Mouse (Mus musculus) G1E (cell line): ENCODE measurements around the gene Btd. TPM values are rescaled to one million over a fixed set of nuclear protein-coding genes. Genes with fewer than 3 reads are reported as not detected.

Source experiments
- ATAC-seq: 2 replicates; pipeline ENCODE4 v1.8.0; 2016; ENCODE audit warnings: mild to moderate bottlenecking; ENCODE audit not compliant: insufficient number of reproducible peaks, poor library complexity, low FRiP score, severe bottlenecking; ENCODE audit errors: extremely low read depth
- DNase-seq: peaks from one replicate; pipeline ENCODE4 v3.0.0; 2012; ENCODE audit warnings: low spot score
- H3K27me3 ChIP-seq: 2 replicates; pipeline ENCODE4 v1.6.1; 2012; ENCODE audit warnings: mild to moderate bottlenecking, low read length, inconsistent platforms; ENCODE audit not compliant: insufficient read depth
- H3K36me3 ChIP-seq: replicated peaks from 2 replicates; pipeline ENCODE3; 2012; ENCODE audit warnings: mild to moderate bottlenecking, inconsistent platforms
- H3K4me1 ChIP-seq: 2 replicates; pipeline ENCODE4 v1.6.1; 2012; ENCODE audit warnings: low read depth, low read length, inconsistent platforms, mixed read lengths; ENCODE audit not compliant: insufficient read depth
- H3K4me3 ChIP-seq: 2 replicates; pipeline ENCODE4 v1.5.1; 2012; ENCODE audit warnings: low read depth, mild to moderate bottlenecking, inconsistent platforms, low read length, moderate library complexity, mixed read lengths
- H3K9me3 ChIP-seq: replicated peaks from 2 replicates; pipeline ENCODE4 v1.6.1; 2012; ENCODE audit warnings: inconsistent platforms
- CTCF ChIP-seq: IDR thresholded peaks from 2 replicates; pipeline ENCODE4 v1.5.1; 2012; ENCODE audit warnings: low read depth, low read length, inconsistent platforms, mixed read lengths
- GATA1 ChIP-seq: IDR thresholded peaks from 2 replicates; pipeline ENCODE4 v1.6.1; 2012; ENCODE audit warnings: borderline replicate concordance, low read length, inconsistent platforms, mixed read lengths
- GATA2 ChIP-seq: IDR thresholded peaks from 2 replicates; pipeline ENCODE4 v1.6.1; 2012; ENCODE audit warnings: low read depth, low read length, inconsistent platforms, borderline replicate concordance
- POLR2AphosphoS5 ChIP-seq: IDR thresholded peaks from 2 replicates; pipeline ENCODE4 v1.6.1; 2012; ENCODE audit warnings: low read depth, low read length, inconsistent platforms; ENCODE audit not compliant: insufficient replicate concordance
- TAL1 ChIP-seq: conservative IDR thresholded peaks from 2 replicates; pipeline ENCODE4 v1.6.1; 2012; ENCODE audit warnings: low read depth, low read length, inconsistent platforms, mixed read lengths
- polyA plus RNA-seq: library from polyadenylated mRNA; stranded (reverse); fragments of >175 nt; gene quantifications from 2 replicates; pipeline ENCODE4 v1.2.3, GENCODE M21; 2012
- total RNA-seq, 2 experiments: library from RNA; stranded (forward) in 1 of 2; stranded (reverse) in 1 of 2; fragments of 200-1000 nt in 1 of 2; fragments of >200 nt in 1 of 2; fragmentation: Nextera tagmentation in 1 of 2; gene quantifications; 2 replicates each; pipeline ENCODE4 v1.2.3; 2014 to 2017

Gene Btd
- total and polyA plus RNA-seq, 3 experiments: 4.2 to 17.1 (median 14.7) TPM

DNA sequence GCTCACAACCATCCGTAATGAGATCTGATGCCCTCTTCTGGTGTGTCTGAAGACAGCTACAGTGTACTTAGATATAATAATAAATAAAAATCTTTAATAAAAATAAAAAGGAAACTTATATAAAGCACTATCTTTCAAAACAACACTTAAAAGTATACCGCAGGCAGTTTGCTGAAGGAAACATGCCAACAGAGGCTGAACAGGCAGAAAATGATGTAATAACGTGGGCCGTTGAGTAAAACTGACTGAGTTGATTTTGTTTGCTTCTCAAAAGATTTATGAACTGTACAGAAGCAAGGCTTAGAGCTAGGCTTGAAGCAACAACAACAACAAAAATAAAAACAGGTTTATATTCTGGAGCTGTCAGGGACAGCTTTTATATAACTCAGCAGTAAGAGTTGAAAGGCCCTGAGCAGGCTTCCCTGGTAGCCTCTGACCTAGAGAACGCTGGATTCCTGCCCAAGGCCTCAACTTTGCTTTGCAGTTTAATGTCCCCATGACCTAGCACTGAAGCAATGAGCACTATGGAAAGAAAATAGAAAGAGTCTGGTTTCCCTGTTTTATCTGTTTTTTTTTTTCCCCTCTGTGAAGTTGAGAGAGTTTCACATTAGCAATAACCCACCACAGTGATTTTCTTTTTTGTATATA lies 3.5 kb downstream of the Btd start:
- DNase-seq: no peak
- TF ChIP-seq GATA1 (no peak), POLR2AphosphoS5 (no peak)

DNA sequence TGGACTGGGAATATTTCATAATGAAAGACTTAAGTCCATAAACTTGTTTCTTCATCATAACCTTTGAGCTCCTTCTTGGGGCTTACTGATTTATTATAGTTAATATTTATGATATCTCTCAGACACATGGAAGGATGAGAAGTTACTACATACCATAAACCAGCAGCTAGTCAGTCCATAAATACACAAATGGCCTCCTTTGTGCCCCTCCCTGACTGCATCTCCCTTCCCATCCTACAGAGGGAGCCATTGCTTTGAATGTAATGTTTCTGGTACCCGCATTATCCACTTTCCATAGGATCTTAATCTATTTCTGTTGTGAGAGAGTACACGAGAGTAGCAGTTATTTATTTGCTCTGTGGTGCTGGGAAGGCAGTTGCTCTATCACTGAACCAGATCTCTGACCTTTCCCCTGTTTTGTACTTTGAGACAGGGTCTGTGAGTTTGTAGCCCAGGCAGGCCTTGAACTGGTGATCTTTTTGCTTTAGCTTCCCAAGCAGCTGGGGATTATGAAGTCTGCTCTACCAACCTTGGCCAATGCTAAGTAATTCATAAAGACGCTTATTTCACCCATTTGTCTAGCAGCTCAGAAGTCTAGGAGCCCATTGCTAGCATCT lies 4.2 kb downstream of the Btd start:
- Histone ChIP-seq H3K27me3 (no peaks in the 10 kb centered on the region), H3K4me1 (peaks cover 27% of the 10 kb centered on the region), H3K36me3 (peaks cover 6% of the 10 kb centered on the region), H3K9me3 (no peaks in the 10 kb centered on the region), H3K4me3 (no peak overlapping the region)
- no peak for DNase-seq
- TF ChIP-seq POLR2AphosphoS5 (no peak), CTCF (peak; percentile 29; the same call in 1 of the 2 replicates)
- no peak for ATAC-seq

More for the DNA sequence above, 3.5 kb downstream of the Btd start:
- ATAC-seq: no peak
- Histone ChIP-seq H3K4me3 (no peak overlapping the region), H3K27me3 (no peaks in the 10 kb centered on the region), H3K4me1 (peaks cover 31% of the 10 kb centered on the region), H3K36me3 (peaks cover 6% of the 10 kb centered on the region), H3K9me3 (no peaks in the 10 kb centered on the region)

DNA sequence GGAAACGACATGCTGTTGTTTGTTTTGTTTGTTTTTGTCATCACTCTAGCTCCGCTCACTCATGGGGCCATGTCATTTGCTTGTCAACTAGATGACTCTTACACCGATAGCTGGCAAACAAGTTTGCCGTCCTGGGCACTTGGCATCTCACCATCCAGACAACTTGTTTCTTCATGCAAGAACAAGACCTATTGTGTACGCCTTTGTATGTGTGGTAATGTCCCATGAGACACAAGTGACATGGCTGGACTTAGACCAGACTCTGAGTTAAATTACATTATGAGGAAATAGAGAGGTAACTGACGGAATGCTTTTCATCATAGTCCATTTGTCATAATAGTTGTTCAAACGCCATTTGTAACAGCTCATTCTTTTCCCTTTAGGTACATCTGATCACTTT lies 5.1 kb downstream of the Btd start:
- H3K9me3 ChIP-seq: peaks cover 4% of the 10 kb centered on the region
- no peak overlapping the region for H3K4me3 ChIP-seq
- DNase-seq: no peak
- TF ChIP-seq CTCF: no peak
- TF ChIP-seq POLR2AphosphoS5: no peak
- no peak for TF ChIP-seq GATA1
- no peak for TF ChIP-seq GATA2
- peaks cover 7% of the 10 kb centered on the region for H3K36me3 ChIP-seq
- no peak for ATAC-seq
- H3K27me3 ChIP-seq: no peaks in the 10 kb centered on the region
- peaks cover 20% of the 10 kb centered on the region for H3K4me1 ChIP-seq

DNA sequence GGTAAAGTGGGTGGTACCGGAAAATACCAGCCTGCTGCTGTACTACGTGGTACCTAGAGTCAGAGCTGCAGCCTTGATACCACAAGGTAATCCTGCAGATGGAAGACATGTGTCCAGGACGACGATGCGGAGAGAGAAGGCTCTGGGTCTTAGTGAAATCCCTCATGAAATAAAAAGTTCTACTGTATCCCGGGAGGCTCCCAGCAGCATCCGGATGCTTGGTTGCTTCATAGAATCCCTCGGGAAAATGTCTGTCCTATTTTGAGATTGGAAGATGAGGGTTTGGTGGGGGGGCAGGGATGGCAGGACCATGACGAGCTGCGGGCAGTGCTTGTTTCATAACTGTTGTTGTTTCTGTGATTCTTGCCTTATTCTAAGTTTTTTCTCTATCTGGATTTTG lies 7.2 kb downstream of the Btd start:
- no peaks in the 10 kb centered on the region for H3K27me3 ChIP-seq
- peaks cover 10% of the 10 kb centered on the region for H3K9me3 ChIP-seq
- ATAC-seq (no peak), DNase-seq (no peak)
- H3K36me3 ChIP-seq: peaks cover 18% of the 10 kb centered on the region
- peaks cover 20% of the 10 kb centered on the region for H3K4me1 ChIP-seq
- TF ChIP-seq POLR2AphosphoS5: no peak
- no peak for TF ChIP-seq GATA2
- no peak for TF ChIP-seq CTCF
- no peak for TF ChIP-seq GATA1
- no peak for TF ChIP-seq TAL1
- no peak overlapping the region for H3K4me3 ChIP-seq

DNA sequence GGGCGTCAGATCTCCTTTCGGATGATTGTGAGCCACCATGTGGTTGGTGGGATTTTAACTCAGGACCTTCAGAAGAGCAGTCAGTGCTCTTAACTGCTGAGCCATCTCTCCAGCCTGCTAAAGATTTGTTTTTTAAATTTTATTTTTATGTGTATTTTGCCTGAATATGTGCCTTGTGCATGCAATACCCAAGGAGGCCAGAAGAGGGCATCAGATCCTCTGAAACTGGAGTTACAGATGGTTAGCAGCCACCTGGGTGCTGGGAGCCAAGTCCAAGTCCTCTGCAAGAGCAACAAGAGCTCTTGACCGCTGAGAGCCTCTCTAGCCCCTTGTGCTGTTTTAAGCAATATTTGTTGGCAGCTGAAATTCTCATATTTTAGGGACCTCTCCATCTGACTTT lies 9.5 kb downstream of the Btd start:
- peaks cover 24% of the 10 kb centered on the region for H3K36me3 ChIP-seq
- TF ChIP-seq GATA1 (no peak), TAL1 (no peak), POLR2AphosphoS5 (no peak), GATA2 (no peak)
- no peaks in the 10 kb centered on the region for H3K27me3 ChIP-seq
- peaks cover 36% of the 10 kb centered on the region for H3K4me1 ChIP-seq
- ATAC-seq: no peak
- DNase-seq: no peak
- peaks cover 20% of the 10 kb centered on the region for H3K9me3 ChIP-seq
- no peak overlapping the region for H3K4me3 ChIP-seq

DNA sequence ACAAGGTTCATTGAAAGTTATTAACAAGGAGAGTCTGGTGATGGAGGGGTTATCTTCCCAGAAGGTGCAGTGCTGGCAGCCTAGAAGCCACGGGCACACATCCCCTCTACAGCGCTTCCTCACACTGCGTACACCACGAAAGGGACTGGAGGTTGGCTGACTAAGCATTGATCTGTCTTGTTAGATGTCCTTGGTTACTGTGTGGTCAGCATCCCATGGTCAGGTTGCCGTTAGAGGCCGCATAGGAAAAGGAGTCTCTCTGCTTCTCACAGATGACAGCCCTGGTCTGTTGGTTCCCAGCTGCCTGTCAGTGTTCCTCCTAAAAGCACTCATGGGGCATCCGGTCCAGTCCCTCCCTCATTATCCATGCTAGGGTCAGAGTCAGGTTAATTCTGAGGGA lies 10.4 kb downstream of the Btd start:
- Histone ChIP-seq H3K36me3 (peaks cover 25% of the 10 kb centered on the region), H3K9me3 (peaks cover 20% of the 10 kb centered on the region), H3K4me3 (no peak overlapping the region), H3K4me1 (peaks cover 40% of the 10 kb centered on the region), H3K27me3 (no peaks in the 10 kb centered on the region)
- ATAC-seq (no peak), DNase-seq (no peak)
- no peak for TF ChIP-seq TAL1
- no peak for TF ChIP-seq CTCF
- TF ChIP-seq POLR2AphosphoS5: no peak
- TF ChIP-seq GATA1: no peak
- no peak for TF ChIP-seq GATA2

DNA sequence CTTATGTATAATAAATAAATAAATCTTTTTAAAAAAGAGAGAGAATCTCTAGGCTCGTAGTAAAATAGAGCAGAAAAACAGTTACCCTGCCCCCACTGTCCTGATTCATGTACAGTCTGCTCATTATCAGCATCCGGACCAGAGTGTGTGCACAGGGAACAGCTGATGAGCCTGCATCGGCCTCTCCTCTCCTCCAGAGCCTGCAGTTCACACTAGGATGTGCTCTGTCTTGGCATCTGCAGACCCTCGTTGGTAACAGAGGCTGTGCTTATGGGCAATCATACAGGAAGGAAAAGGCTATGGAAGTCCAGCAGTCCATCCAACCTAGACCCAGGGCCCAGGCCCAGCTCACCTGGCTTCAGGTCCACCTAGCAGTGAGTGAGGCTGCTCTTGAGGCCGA lies 11.3 kb downstream of the Btd start:
- Histone ChIP-seq H3K9me3 (peaks cover 20% of the 10 kb centered on the region), H3K4me3 (no peak overlapping the region; the same call in 1 of the 2 replicates), H3K4me1 (peaks cover 49% of the 10 kb centered on the region), H3K36me3 (peaks cover 25% of the 10 kb centered on the region), H3K27me3 (no peaks in the 10 kb centered on the region)
- ATAC-seq (no peak), DNase-seq (no peak)
- TF ChIP-seq POLR2AphosphoS5 (no peak), GATA1 (no peak), TAL1 (no peak), CTCF (no peak), GATA2 (no peak)
